Mouse (Mus musculus) midbrain, embryonic 12.5 days (tissue): ENCODE measurements around the gene Ntng1. TPM values are rescaled to one million over a fixed set of nuclear protein-coding genes. Genes with fewer than 3 reads are reported as not detected.
A peak's percentile ranks its signal among the peaks of the same experiment; 100 is the strongest.

ENCODE experiments used
- ATAC-seq: fragments of 200-750 bp; cut with Nextera tagmentation; 2 replicates; pipeline ENCODE4 v1.8.0; 2017; ENCODE audit warnings: low read depth, moderate TSS enrichment, moderate library complexity; ENCODE audit not compliant: low FRiP score
- H3K27ac ChIP-seq: fragments of 300-500 bp; sonication (generic); replicated peaks from 2 replicates; pipeline ENCODE4 v1.5.1; 2016; ENCODE audit warnings: mild to moderate bottlenecking
- H3K27me3 ChIP-seq: fragments of 300-500 bp; sonication (generic); 2 replicates; pipeline ENCODE4 v1.6.1; 2016; ENCODE audit warnings: mild to moderate bottlenecking
- H3K36me3 ChIP-seq: fragments of 300-500 bp; sonication (generic); 2 replicates; pipeline ENCODE4 v1.6.1; 2016
- H3K4me1 ChIP-seq: fragments of 300-500 bp; sonication (generic); 2 replicates; pipeline ENCODE4 v1.6.1; 2016
- H3K4me2 ChIP-seq: fragments of 300-500 bp; sonication (generic); replicated peaks from 2 replicates; pipeline ENCODE4 v1.6.1; 2016; ENCODE audit warnings: mild to moderate bottlenecking, moderate library complexity
- H3K4me3 ChIP-seq: fragments of 300-500 bp; sonication (generic); 2 replicates; pipeline ENCODE4 v1.5.1; 2016; ENCODE audit warnings: mild to moderate bottlenecking
- H3K9ac ChIP-seq: fragments of 300-500 bp; sonication (generic); replicated peaks from 2 replicates; pipeline ENCODE4 v1.6.1; 2016; ENCODE audit warnings: mild to moderate bottlenecking, moderate library complexity
- H3K9me3 ChIP-seq: fragments of 300-500 bp; sonication (generic); 2 replicates; pipeline ENCODE4 v1.6.1; 2016; ENCODE audit warnings: mild to moderate bottlenecking
- WGBS: fragments of 180-500 bp; shearing (Covaris S2); methylation state at CpG from one replicate; pipeline ENCODE4 v1.1.7; 2016; 5-methylcytosine and 5-hydroxymethylcytosine counted together
- polyA plus RNA-seq: library from polyadenylated mRNA; unstranded; fragments of >200 nt; fragmentation: Nextera tagmentation; extraction: Ambion mirVana; gene quantifications from 2 replicates; pipeline ENCODE4 v1.2.1, GENCODE M21; 2016

The Ntng1 gene
- polyA plus RNA-seq, 1 experiment from 2014 or later = 6.9 TPM

GRCm38 (mm10) chr3:109917077-109917476 is 226.7 kb downstream of the Ntng1 start:
- Histone ChIP-seq H3K9me3 (no peaks in the 10 kb centered on the region), H3K4me1 (peaks cover 8% of the 10 kb centered on the region), H3K4me3 (no peak overlapping the region), H3K9ac (no peak overlapping the region), H3K36me3 (no peaks in the 10 kb centered on the region), H3K4me2 (no peak overlapping the region), H3K27me3 (no peaks in the 10 kb centered on the region), H3K27ac (no peak overlapping the region)
- ATAC-seq = peak; percentile 59; the same call in 1 of the 2 replicates
- WGBS = 24% methylated on average over 4 of the region's 4 CpGs

- 83% methylated on average over 5 of the region's 5 CpGs for WGBS
- Histone ChIP-seq H3K4me3 (no peak overlapping the region), H3K36me3 (no peaks in the 10 kb centered on the region)
These were observed 229.6 kb downstream of the Ntng1 start for GRCm38 (mm10) chr3:109914226-109914625.

GRCm38 (mm10) chr3:109890600-109890999 is 253.2 kb downstream of the Ntng1 start:
- Histone ChIP-seq H3K9me3 (no peaks in the 10 kb centered on the region), H3K4me2 (no peak overlapping the region), H3K4me1 (no peaks in the 10 kb centered on the region), H3K27me3 (no peaks in the 10 kb centered on the region), H3K4me3 (no peak overlapping the region), H3K9ac (no peak overlapping the region), H3K27ac (no peak overlapping the region), H3K36me3 (no peaks in the 10 kb centered on the region)
- ATAC-seq = no peak
- 68% methylated on average over 1 of the region's 1 CpGs for WGBS

More at GRCm38 (mm10) chr3:109914226-109914625, 229.6 kb downstream of the Ntng1 start:
- no peaks in the 10 kb centered on the region for H3K27me3 ChIP-seq
- H3K4me1 ChIP-seq = peaks cover 8% of the 10 kb centered on the region
- H3K27ac ChIP-seq = no peak overlapping the region
- ATAC-seq = no peak
- H3K9me3 ChIP-seq = no peaks in the 10 kb centered on the region
- H3K4me2 ChIP-seq = no peak overlapping the region
- no peak overlapping the region for H3K9ac ChIP-seq

GRCm38 (mm10) chr3:109885672-109886071 is 258.1 kb downstream of the Ntng1 start:
- Histone ChIP-seq H3K36me3 (no peaks in the 10 kb centered on the region), H3K4me3 (no peak overlapping the region), H3K9me3 (no peaks in the 10 kb centered on the region), H3K9ac (no peak overlapping the region), H3K4me1 (no peaks in the 10 kb centered on the region), H3K4me2 (no peak overlapping the region), H3K27me3 (no peaks in the 10 kb centered on the region), H3K27ac (no peak overlapping the region)
- 65% methylated on average over 4 of the region's 4 CpGs for WGBS
- ATAC-seq = no peak

GRCm38 (mm10) chr3:109879061-109879460 is 264.8 kb downstream of the Ntng1 start:
- no peaks in the 10 kb centered on the region for H3K36me3 ChIP-seq
- ATAC-seq = no peak
- no peak overlapping the region for H3K4me3 ChIP-seq
- no peaks in the 10 kb centered on the region for H3K4me1 ChIP-seq
- H3K9me3 ChIP-seq = no peaks in the 10 kb centered on the region
- WGBS = 87% methylated on average over 4 of the region's 4 CpGs
- no peak overlapping the region for H3K9ac ChIP-seq
- H3K27ac ChIP-seq = no peak overlapping the region
- no peak overlapping the region for H3K4me2 ChIP-seq
- H3K27me3 ChIP-seq = no peaks in the 10 kb centered on the region

GRCm38 (mm10) chr3:109871986-109872385 is 271.8 kb downstream of the Ntng1 start:
- no peaks in the 10 kb centered on the region for H3K9me3 ChIP-seq
- no peak overlapping the region for H3K9ac ChIP-seq
- H3K4me2 ChIP-seq = no peak overlapping the region

GRCm38 (mm10) chr3:109858276-109858675 is 285.5 kb downstream of the Ntng1 start:
- no peaks in the 10 kb centered on the region for H3K9me3 ChIP-seq
- WGBS = 97% methylated on average over 1 of the region's 1 CpGs

More at GRCm38 (mm10) chr3:109871986-109872385, 271.8 kb downstream of the Ntng1 start:
- no peaks in the 10 kb centered on the region for H3K36me3 ChIP-seq
- H3K27ac ChIP-seq = no peak overlapping the region
- H3K4me3 ChIP-seq = no peak overlapping the region
- H3K27me3 ChIP-seq = no peaks in the 10 kb centered on the region
- H3K4me1 ChIP-seq = no peaks in the 10 kb centered on the region
- 89% methylated on average over 17 of the region's 17 CpGs for whole genome bisulfite sequencing
- ATAC-seq = no peak

GRCm38 (mm10) chr3:109854449-109855155 is 289.2 kb downstream of the Ntng1 start:
- Histone ChIP-seq H3K9ac (no peak overlapping the region), H3K27me3 (no peaks in the 10 kb centered on the region), H3K4me1 (no peaks in the 10 kb centered on the region), H3K9me3 (no peaks in the 10 kb centered on the region), H3K4me3 (no peak overlapping the region), H3K4me2 (no peak overlapping the region), H3K27ac (no peak overlapping the region), H3K36me3 (no peaks in the 10 kb centered on the region)
- ATAC-seq = no peak
- 89% methylated on average over 9 of the region's 9 CpGs for WGBS

More at GRCm38 (mm10) chr3:109858276-109858675, 285.5 kb downstream of the Ntng1 start:
- Histone ChIP-seq H3K4me3 (no peak overlapping the region), H3K9ac (no peak overlapping the region), H3K27me3 (no peaks in the 10 kb centered on the region), H3K4me2 (no peak overlapping the region), H3K4me1 (no peaks in the 10 kb centered on the region), H3K36me3 (no peaks in the 10 kb centered on the region), H3K27ac (no peak overlapping the region)
- no peak for ATAC-seq

- H3K27ac ChIP-seq = no peak overlapping the region
- 62% methylated on average over 4 of the region's 4 CpGs for WGBS
- H3K4me3 ChIP-seq = no peak overlapping the region
- H3K4me1 ChIP-seq = no peaks in the 10 kb centered on the region
- H3K4me2 ChIP-seq = no peak overlapping the region
- no peak for ATAC-seq
- H3K36me3 ChIP-seq = no peaks in the 10 kb centered on the region
- H3K9ac ChIP-seq = no peak overlapping the region
- H3K27me3 ChIP-seq = no peaks in the 10 kb centered on the region
- no peaks in the 10 kb centered on the region for H3K9me3 ChIP-seq
These were observed 297.2 kb downstream of the Ntng1 start for GRCm38 (mm10) chr3:109846660-109847059.

- Histone ChIP-seq H3K36me3 (no peaks in the 10 kb centered on the region), H3K27ac (no peak overlapping the region), H3K9ac (no peak overlapping the region), H3K4me1 (no peaks in the 10 kb centered on the region), H3K9me3 (no peaks in the 10 kb centered on the region), H3K4me3 (no peak overlapping the region), H3K4me2 (no peak overlapping the region), H3K27me3 (no peaks in the 10 kb centered on the region)
- ATAC-seq = no peak
- whole genome bisulfite sequencing = 100% methylated on average over 1 of the region's 1 CpGs
These were observed 318.0 kb downstream of the Ntng1 start for GRCm38 (mm10) chr3:109825806-109826205.

GRCm38 (mm10) chr3:109822803-109823474 is 320.9 kb downstream of the Ntng1 start:
- no peaks in the 10 kb centered on the region for H3K9me3 ChIP-seq
- H3K4me3 ChIP-seq = no peak overlapping the region
- ATAC-seq = no peak
- H3K27ac ChIP-seq = no peak overlapping the region
- no peaks in the 10 kb centered on the region for H3K4me1 ChIP-seq
- no peak overlapping the region for H3K9ac ChIP-seq
- H3K4me2 ChIP-seq = no peak overlapping the region
- WGBS = 86% methylated on average over 2 of the region's 2 CpGs
- H3K36me3 ChIP-seq = no peaks in the 10 kb centered on the region
- H3K27me3 ChIP-seq = no peaks in the 10 kb centered on the region

- H3K9me3 ChIP-seq = no peaks in the 10 kb centered on the region
These were observed 324.8 kb downstream of the Ntng1 start for GRCm38 (mm10) chr3:109818821-109819685.

More at GRCm38 (mm10) chr3:109818821-109819685, 324.8 kb downstream of the Ntng1 start:
- no peak for ATAC-seq
- Histone ChIP-seq H3K9ac (no peak overlapping the region), H3K27me3 (no peaks in the 10 kb centered on the region), H3K4me2 (no peak overlapping the region), H3K27ac (no peak overlapping the region), H3K36me3 (no peaks in the 10 kb centered on the region), H3K4me1 (no peaks in the 10 kb centered on the region), H3K4me3 (no peak overlapping the region)
- 81% methylated on average over 2 of the region's 2 CpGs for WGBS
